ENCODE assay signal across 11 mouse cellular contexts in the genomic region with DNA sequence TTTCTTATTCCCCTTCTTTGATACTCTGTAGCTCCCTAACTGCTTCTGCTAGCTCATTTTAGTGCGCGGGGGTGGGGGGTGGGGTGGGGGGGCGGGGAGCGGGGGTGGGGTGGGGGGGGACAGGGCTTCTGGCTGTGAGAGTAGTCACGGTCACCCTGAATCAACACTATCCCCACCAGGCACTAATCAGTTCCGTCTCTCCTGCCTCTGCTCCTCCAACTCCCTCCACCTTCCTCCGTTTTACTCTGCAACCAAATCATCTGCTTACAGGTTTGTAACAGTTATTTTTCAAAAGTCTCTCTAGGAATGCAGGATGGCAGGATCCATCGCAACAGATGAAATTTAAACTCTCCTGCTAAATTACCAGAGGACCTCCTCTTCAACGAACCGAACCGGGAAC.
DNase-seq lines count a peak whose midpoint lies in the region; ATAC-seq lines count a peak whose summit lies in the region.
"Had no signal": no experiment of that assay in that cellular context is flagged by ENCODE, and none has a peak within 500 bp of the region (broad histone marks: within the 10 kb centered on the region; RNA-seq: fewer than 3 reads in every experiment).

No protein-coding gene starts in this region.

- no peak for DNase-seq in heart, adult 11 months
- no peak for DNase-seq in neural tube, embryonic 10.5 days (ENCODE audit: extremely low spot score, low spot score)
- DNase-seq in limb, embryonic 11.5 days (ENCODE audit: low spot score) = no peak
- no peak for DNase-seq in T-cell, adult 2 months (ENCODE audit: low spot score)
- DNase-seq in urinary bladder, postnatal 4 days (ENCODE audit: low spot score in 2 of 2) = no peak
- DNase-seq: cerebellum, adult 9-10 months; gastrocnemius, postnatal 14 days; right cerebral cortex, postnatal 4 days had no signal

- peak overlapping the region; percentile 59 for H3K4me2 ChIP-seq in heart, embryonic 15.5 days
- peak overlapping the region; percentile 30 for H3K4me2 ChIP-seq in neural tube, embryonic 12.5 days (replicated peaks)
- peak overlapping the region; percentile 24 for H3K4me2 ChIP-seq in limb, embryonic 11.5 days (ENCODE audit: low read depth, severe bottlenecking)
- peak overlapping the region; percentile 47 for H3K4me2 ChIP-seq in stomach, embryonic 16.5 days (ENCODE audit: low read depth, low read length)

- 0 out of 2 replicates have a peak, but pooled peaks cover 4% of the 10 kb centered on the region for H3K4me1 ChIP-seq in heart, embryonic 15.5 days (replicated peaks)
- H3K4me1 ChIP-seq in neural tube, embryonic 12.5 days = no peaks in the 10 kb centered on the region
- no peaks in the 10 kb centered on the region for H3K4me1 ChIP-seq in limb, embryonic 11.5 days (ENCODE audit: control insufficient read depth, insufficient read depth, low read length)
- peaks cover 4% of the 10 kb centered on the region; the same call in 1 of the 2 replicates for H3K4me1 ChIP-seq in stomach, embryonic 16.5 days (ENCODE audit: control insufficient read depth, insufficient read depth, low read length)

- H3K27ac ChIP-seq in heart, embryonic 15.5 days = no peak overlapping the region
- no peak overlapping the region for H3K27ac ChIP-seq in neural tube, embryonic 12.5 days
- no peak overlapping the region for H3K27ac ChIP-seq in limb, embryonic 11.5 days (replicated peaks; ENCODE audit: low read depth, low read length)
- no peak overlapping the region for H3K27ac ChIP-seq in stomach, embryonic 16.5 days (ENCODE audit: low read length)

- peak overlapping the region; percentile 29 for H3K4me3 ChIP-seq in heart, embryonic 15.5 days
- H3K4me3 ChIP-seq in neural tube, embryonic 12.5 days = no peak overlapping the region
- no peak overlapping the region for H3K4me3 ChIP-seq in limb, embryonic 11.5 days (ENCODE audit: low read depth, low read length)
- peak overlapping the region; percentile 18 for H3K4me3 ChIP-seq in stomach, embryonic 16.5 days (replicated peaks; ENCODE audit: low read length)

- H3K36me3 ChIP-seq in heart, embryonic 15.5 days = no peaks in the 10 kb centered on the region
- no peaks in the 10 kb centered on the region for H3K36me3 ChIP-seq in neural tube, embryonic 12.5 days
- no peaks in the 10 kb centered on the region for H3K36me3 ChIP-seq in limb, embryonic 11.5 days (ENCODE audit: control insufficient read depth, insufficient read depth, low read length)
- no peaks in the 10 kb centered on the region for H3K36me3 ChIP-seq in stomach, embryonic 16.5 days (ENCODE audit: control insufficient read depth, insufficient read depth, low read length)

- H3K9ac ChIP-seq in heart, embryonic 15.5 days = no peak overlapping the region
- H3K9ac ChIP-seq in neural tube, embryonic 12.5 days = no peak overlapping the region
- no peak overlapping the region for H3K9ac ChIP-seq in limb, embryonic 11.5 days (ENCODE audit: low read length)
- H3K9ac ChIP-seq in stomach, embryonic 16.5 days (ENCODE audit: low read length) = no peak overlapping the region

- WGBS in heart, embryonic 15.5 days = 7% methylated on average over 11 of the region's 11 CpGs
- 26% methylated on average over 11 of the region's 11 CpGs for WGBS in neural tube, embryonic 12.5 days
- 11% methylated on average over 11 of the region's 11 CpGs for WGBS in limb, embryonic 11.5 days
- WGBS in stomach, embryonic 16.5 days = 11% methylated on average over 11 of the region's 11 CpGs

- no peak for ATAC-seq in heart, embryonic 15.5 days (replicated peaks; ENCODE audit: insufficient number of reproducible peaks, insufficient read depth, low FRiP score, low read depth)
- ATAC-seq in neural tube, embryonic 12.5 days (ENCODE audit: low FRiP score, low read depth) = no peak
- ATAC-seq in limb, embryonic 11.5 days (ENCODE audit: insufficient number of reproducible peaks, low FRiP score, low TSS enrichment, low read depth) = no peak
- no peak for ATAC-seq in stomach, embryonic 16.5 days (ENCODE audit: insufficient read depth, low FRiP score)

- no peaks in the 10 kb centered on the region for H3K9me3 ChIP-seq in heart, embryonic 15.5 days (replicated peaks)
- H3K9me3 ChIP-seq in neural tube, embryonic 12.5 days = peaks cover 5% of the 10 kb centered on the region; the same call in 1 of the 2 replicates
- H3K9me3 ChIP-seq in limb, embryonic 11.5 days (ENCODE audit: control insufficient read depth, low read length) = no peaks in the 10 kb centered on the region
- no peaks in the 10 kb centered on the region for H3K9me3 ChIP-seq in stomach, embryonic 16.5 days (replicated peaks; ENCODE audit: control insufficient read depth, low read length)

- no peaks in the 10 kb centered on the region for H3K27me3 ChIP-seq in heart, embryonic 15.5 days
- no peaks in the 10 kb centered on the region for H3K27me3 ChIP-seq in neural tube, embryonic 12.5 days (replicated peaks)
- H3K27me3 ChIP-seq in limb, embryonic 11.5 days (ENCODE audit: control insufficient read depth, insufficient read depth, low read length) = no peaks in the 10 kb centered on the region
- H3K27me3 ChIP-seq in stomach, embryonic 16.5 days (ENCODE audit: control insufficient read depth, insufficient read depth, low read length) = no peaks in the 10 kb centered on the region

Comparison
In these comparisons a context has a peak if more than half of its experiments do, and no peak if none do; other contexts are left out.
1. H3K4me3 ChIP-seq: peak in heart, embryonic 15.5 days (single experiment) and stomach, embryonic 16.5 days (single experiment); none in neural tube, embryonic 12.5 days (single experiment) and limb, embryonic 11.5 days (single experiment).
2. Peak in every context shown above with its lines, with median percentiles within 50 percentile points of each other: H3K4me2 ChIP-seq.